Mouse (Mus musculus) kidney, postnatal 14 days (tissue): Measurements from ENCODE around the gene B3gnt6.

Experiments used
- DNase-seq: peaks from one replicate; pipeline ENCODE4 v3.0.0; 2022; ENCODE audit warnings: mixed read lengths

B3gnt6 gene

DNA sequence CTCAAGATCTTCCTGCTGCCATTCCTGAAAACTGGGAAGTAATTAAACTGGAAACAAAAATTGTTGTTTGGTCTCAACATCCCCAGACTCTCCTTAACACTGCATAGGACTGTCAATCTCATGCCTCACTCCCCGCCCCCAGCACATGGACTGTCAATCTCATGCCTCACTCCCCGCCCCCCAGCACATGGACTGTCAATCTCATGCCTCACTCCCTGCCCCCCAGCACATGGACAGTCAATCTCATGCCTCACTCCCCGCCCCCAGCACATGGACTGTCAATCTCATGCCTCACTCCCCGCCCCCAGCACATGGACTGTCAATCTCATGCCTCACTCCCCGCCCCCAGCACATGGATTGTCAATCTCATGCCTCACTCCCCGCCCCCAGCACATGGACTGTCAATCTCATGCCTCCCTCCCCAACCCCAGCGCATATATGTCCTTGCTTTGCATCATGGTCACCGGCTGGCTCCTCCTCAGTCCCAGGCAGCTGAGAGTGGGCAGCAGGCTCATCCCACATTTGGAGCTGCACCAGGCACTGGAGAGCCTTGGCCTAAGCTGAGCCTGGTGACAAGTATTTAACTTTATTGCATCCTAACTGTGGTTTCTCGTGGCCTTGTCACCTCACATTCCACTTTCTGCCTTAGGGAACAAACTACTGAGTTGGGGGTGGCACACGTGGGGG, 50.4 kb downstream of the B3gnt6 start:
- no peak for DNase-seq

DNA sequence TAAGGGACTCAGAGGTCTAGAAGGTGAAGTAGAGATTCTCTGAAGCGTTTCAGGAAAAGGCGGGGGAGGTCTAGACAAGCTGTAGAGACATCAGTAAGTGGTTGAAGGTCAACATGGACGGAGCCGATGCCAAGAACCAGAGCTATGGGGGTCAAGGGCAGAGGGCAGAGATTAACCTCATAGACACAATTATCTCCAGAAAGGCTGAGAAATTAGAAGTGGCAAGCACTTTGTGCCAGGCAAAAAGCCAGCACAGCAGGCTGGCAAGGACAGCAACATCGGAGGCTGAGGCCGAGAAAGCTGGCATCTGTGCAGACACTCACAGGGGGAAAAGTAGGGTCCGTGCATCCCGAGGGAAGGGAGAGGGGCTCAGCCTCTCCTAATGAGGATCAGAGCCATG, 51.5 kb downstream of the B3gnt6 start:
- peak; percentile 69 for DNase-seq

DNA sequence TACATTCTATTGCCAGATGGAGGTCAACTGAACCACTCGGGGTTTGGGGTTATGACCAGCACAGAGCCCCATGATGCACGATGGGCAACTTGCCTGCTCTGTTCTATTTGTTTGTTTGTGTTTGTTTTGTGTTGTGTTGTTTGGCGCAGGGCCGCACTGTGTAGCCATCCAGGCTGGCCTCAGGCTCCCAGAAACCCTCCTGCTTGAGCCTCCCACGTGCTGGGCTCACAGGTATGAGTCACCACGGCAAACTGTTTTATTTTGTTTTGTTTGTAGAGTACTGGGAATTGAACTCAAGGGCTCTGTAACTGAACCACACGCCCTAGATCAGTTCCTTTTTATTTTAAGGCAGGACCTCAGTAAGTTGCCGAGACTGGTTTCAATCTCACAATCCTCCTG, 52.8 kb downstream of the B3gnt6 start:
- no peak for DNase-seq

DNA sequence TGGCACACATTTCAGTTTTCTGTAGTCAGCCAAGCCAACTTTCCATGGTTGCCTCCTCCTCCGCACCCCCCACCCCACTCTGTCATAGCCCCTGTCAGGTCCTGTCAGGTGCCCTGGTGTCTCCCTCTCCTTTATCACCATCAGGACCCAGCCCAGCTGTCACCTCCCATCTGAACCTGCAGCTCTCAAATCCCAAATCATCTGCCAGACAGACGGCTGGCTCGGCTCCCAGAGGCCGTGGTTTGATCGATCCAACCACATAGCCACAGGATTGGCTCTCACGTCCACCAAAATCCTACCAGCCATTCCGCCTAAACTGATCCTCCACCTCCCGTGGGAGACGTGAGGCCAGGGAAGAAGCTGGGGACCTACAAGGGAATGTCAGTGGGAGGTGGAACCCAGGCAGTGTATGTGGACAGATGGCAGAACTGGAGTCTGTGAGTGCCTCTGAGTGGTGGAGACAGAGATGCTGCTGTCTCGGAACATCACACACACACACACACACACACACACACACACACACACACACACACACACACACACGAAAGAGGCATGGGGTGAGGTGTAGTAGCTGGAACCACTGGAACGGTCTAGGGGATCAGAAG, 53.3 kb downstream of the B3gnt6 start:
- DNase-seq: no peak

DNA sequence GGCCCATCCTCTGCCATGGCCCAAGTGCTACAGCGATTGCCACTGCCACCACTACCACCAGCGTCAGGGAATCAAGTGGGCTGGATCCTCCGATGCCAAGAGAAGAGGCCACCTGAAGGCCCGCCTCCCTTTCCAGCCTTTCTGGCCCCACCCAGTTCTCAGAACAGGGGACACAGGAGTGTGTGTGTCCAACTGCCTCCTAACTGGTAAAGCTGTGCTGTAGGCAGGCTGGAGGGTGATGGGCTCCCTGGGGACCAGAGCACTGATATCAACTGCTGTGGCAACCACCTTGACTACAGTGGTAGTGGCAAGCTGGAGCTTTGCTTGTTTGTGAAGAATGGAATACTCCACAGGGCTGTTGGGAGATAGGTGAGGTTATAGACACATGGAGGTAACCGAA, 53.9 kb downstream of the B3gnt6 start, which contains the start of gene Omp:
TSS of gene Omp (minus strand) at position 101 of the 400 bp plus-strand sequence.
- DNase-seq: no peak

DNA sequence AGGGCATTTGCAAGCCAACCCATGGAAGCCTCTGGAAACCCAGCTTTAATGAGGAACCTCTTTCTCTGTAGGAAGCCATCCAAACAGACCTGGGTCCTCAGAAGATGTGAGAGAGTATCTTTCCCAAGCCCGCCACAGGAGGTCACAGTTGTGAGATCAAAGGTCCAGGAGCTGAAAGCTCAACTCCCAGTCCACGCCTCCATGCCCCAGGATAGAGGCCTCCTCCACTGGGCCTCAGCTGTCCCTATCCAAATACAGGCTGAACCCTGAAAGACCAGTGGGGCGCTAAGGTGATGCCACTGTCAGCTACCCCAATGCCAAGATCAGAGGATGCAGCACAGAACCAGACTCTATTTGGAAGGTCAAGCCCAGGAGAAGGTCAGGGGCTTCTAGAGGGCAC, 56.6 kb downstream of the B3gnt6 start:
- DNase-seq: no peak
